Comparison of ENCODE assay signal across 27 mouse cellular contexts in genomic region chr10:76207262-76207796, GRCm38 (mm10). TPM values are rescaled to one million over a fixed set of nuclear protein-coding genes. Genes with fewer than 3 reads are reported as not detected.
DNase-seq lines count a peak whose midpoint lies in the region; ATAC-seq and TF ChIP-seq lines count a peak whose summit lies in the region.
"Had no signal": no experiment of that assay in that cellular context is flagged by ENCODE, and none has a peak within 500 bp of the region (broad histone marks: within the 10 kb centered on the region; RNA-seq: fewer than 3 reads in every experiment).

No protein-coding gene starts in this region.

- TF ChIP-seq EP300 in stomach, postnatal 0 days (optimal IDR thresholded peaks at IDR 0.05): no peak

- 86% methylated on average over 13 of the region's 13 CpGs for WGBS in liver, embryonic 11.5 days
- WGBS in stomach, postnatal 0 days: 81% methylated on average over 13 of the region's 13 CpGs

- H3K36me3 ChIP-seq in liver, embryonic 11.5 days (ENCODE audit: control insufficient read depth, insufficient read depth, low read length): 0 out of 2 replicates have a peak, but pooled peaks cover 3% of the 10 kb centered on the region
- no peaks in the 10 kb centered on the region; the same call in 1 of the 2 replicates for H3K36me3 ChIP-seq in stomach, postnatal 0 days (ENCODE audit: control insufficient read depth, insufficient read depth, low read length)

- H3K9ac ChIP-seq in liver, embryonic 11.5 days (ENCODE audit: low read depth, low read length): no peak overlapping the region
- H3K9ac ChIP-seq in stomach, postnatal 0 days (ENCODE audit: low read length): no peak overlapping the region
- H3K9ac ChIP-seq: embryonic facial prominence, embryonic 13.5 days; forebrain, embryonic 12.5 days; forebrain, embryonic 15.5 days; heart, embryonic 13.5 days; hindbrain, embryonic 12.5 days; hindbrain, embryonic 15.5 days had no signal

- DNase-seq in heart, adult 11 months: peak; percentile 82
- DNase-seq in heart, postnatal 14 days: no peak
- DNase-seq in liver, embryonic 11.5 days (ENCODE audit: low spot score): peak; percentile 15
- DNase-seq in liver: no peak
- DNase-seq in ovary, postnatal 36 days (ENCODE audit: low spot score): peak; percentile 2
- no peak for DNase-seq in ovary, postnatal 14 days (ENCODE audit: low spot score)
- peak; percentile 10 for DNase-seq in stomach, postnatal 0 days (ENCODE audit: low spot score)
- DNase-seq: adrenal gland, adult 8-10 months; adrenal gland, postnatal 25 days; cerebellum, adult 11-12 months; cerebellum, adult 8-10 months; cerebellum, postnatal 10 days; cerebellum, postnatal 36 days; embryo, embryonic 11 days; gastrocnemius, postnatal 25 days had no signal

- no peak for ATAC-seq in liver, embryonic 11.5 days (replicated peaks; ENCODE audit: low FRiP score)
- no peak for ATAC-seq in stomach, postnatal 0 days (ENCODE audit: low FRiP score, low TSS enrichment)
- ATAC-seq: activated CD4-positive, CD25-positive, alpha-beta regulatory T cell, adult 4 months; forebrain, embryonic 15.5 days had no signal

- H3K4me3 ChIP-seq in liver, embryonic 11.5 days (ENCODE audit: low read depth, low read length): no peak overlapping the region
- H3K4me3 ChIP-seq in stomach, postnatal 0 days (ENCODE audit: low read depth, low read length): no peak overlapping the region
- H3K4me3 ChIP-seq: embryonic facial prominence, embryonic 10.5 days; embryonic facial prominence, embryonic 13.5 days; erythroblast, embryonic 14.5 days; forebrain, embryonic 12.5 days; forebrain, embryonic 15.5 days; heart, embryonic 13.5 days; hindbrain, embryonic 12.5 days; hindbrain, embryonic 15.5 days had no signal

- no peak for TF ChIP-seq CTCF in stomach, postnatal 0 days (IDR thresholded peaks at IDR 0.05; ENCODE audit: low read depth)

- H3K9me3 ChIP-seq in liver, embryonic 11.5 days (ENCODE audit: control insufficient read depth, low read length): no peaks in the 10 kb centered on the region
- no peaks in the 10 kb centered on the region for H3K9me3 ChIP-seq in stomach, postnatal 0 days (ENCODE audit: control insufficient read depth, low read length)
- H3K9me3 ChIP-seq: embryonic facial prominence, embryonic 10.5 days; embryonic facial prominence, embryonic 13.5 days; forebrain, embryonic 12.5 days; forebrain, embryonic 15.5 days; heart, embryonic 13.5 days; hindbrain, embryonic 12.5 days; hindbrain, embryonic 15.5 days had no signal

- H3K4me2 ChIP-seq in liver, embryonic 11.5 days: no peak overlapping the region
- H3K4me2 ChIP-seq in stomach, postnatal 0 days (replicated peaks; ENCODE audit: low read depth): no peak overlapping the region
- H3K4me2 ChIP-seq: embryonic facial prominence, embryonic 13.5 days; forebrain, embryonic 12.5 days; forebrain, embryonic 15.5 days; heart, embryonic 13.5 days; hindbrain, embryonic 12.5 days; hindbrain, embryonic 15.5 days had no signal

- H3K27ac ChIP-seq in liver, embryonic 11.5 days (ENCODE audit: low read depth, low read length): no peak overlapping the region
- no peak overlapping the region for H3K27ac ChIP-seq in stomach, postnatal 0 days (replicated peaks)
- H3K27ac ChIP-seq: embryonic facial prominence, embryonic 10.5 days; embryonic facial prominence, embryonic 13.5 days; forebrain, embryonic 12.5 days; forebrain, embryonic 15.5 days; heart, embryonic 13.5 days; hindbrain, embryonic 12.5 days; hindbrain, embryonic 15.5 days had no signal

- intact Hi-C loops in heart, postnatal 14 days (cut with DNase I): loop anchor here (10.0 kb wide), 2 partner anchors 233 to 1457 kb away; no protein-coding TSS in a partner anchor

- no peaks in the 10 kb centered on the region for H3K4me1 ChIP-seq in liver, embryonic 11.5 days (replicated peaks; ENCODE audit: control insufficient read depth, insufficient read depth, low read length)
- H3K4me1 ChIP-seq in stomach, postnatal 0 days (replicated peaks; ENCODE audit: control insufficient read depth, insufficient read depth): no peaks in the 10 kb centered on the region
- H3K4me1 ChIP-seq: forebrain, embryonic 12.5 days; forebrain, embryonic 15.5 days; heart, embryonic 13.5 days; hindbrain, embryonic 12.5 days; hindbrain, embryonic 15.5 days had no signal

- no peaks in the 10 kb centered on the region for H3K27me3 ChIP-seq in liver, embryonic 11.5 days (replicated peaks; ENCODE audit: control insufficient read depth, insufficient read depth, low read length)
- H3K27me3 ChIP-seq in stomach, postnatal 0 days (ENCODE audit: control insufficient read depth, insufficient read depth, low read length): no peaks in the 10 kb centered on the region
- H3K27me3 ChIP-seq: embryonic facial prominence, embryonic 13.5 days; forebrain, embryonic 12.5 days; forebrain, embryonic 15.5 days; hindbrain, embryonic 12.5 days; hindbrain, embryonic 15.5 days had no signal

RNA-seq across cellular contexts. Expression of gene Prmt2, which starts 30.3 kb away (rescaled TPM):
- total RNA-seq in heart, postnatal 14 days (2021): 10 to 100 TPM; 13.4 to 13.8 TPM
- polyA plus RNA-seq in liver, embryonic 11.5 days (2014; fragmentation: Nextera tagmentation; extraction: Ambion mirVana): 21.2 and 21.6 TPM in 2 replicates
- 26.3 and 28.0 TPM in 2 replicates for polyA plus RNA-seq in stomach, postnatal 0 days (2015; fragmentation: Nextera tagmentation; extraction: Ambion mirVana)

RNA-seq across cellular contexts. Expression of gene S100b, which starts 46.3 kb away (rescaled TPM):
- 1 to 10 TPM in 1 of 2 experiments, under 1 TPM in 1; 1.00 to 1.8 TPM for total RNA-seq in heart, postnatal 14 days (2021)
- not detected in 2 replicates for polyA plus RNA-seq in liver, embryonic 11.5 days (2014; fragmentation: Nextera tagmentation; extraction: Ambion mirVana)
- polyA plus RNA-seq in stomach, postnatal 0 days (2015; fragmentation: Nextera tagmentation; extraction: Ambion mirVana): 2.1 and 2.6 TPM in 2 replicates
- total RNA-seq: ES-E14; granulocyte monocyte progenitor cell, adult 5-6 weeks; hematopoietic stem cell, adult 5-6 weeks had no signal
- polyA plus RNA-seq: activated CD4-positive, CD25-positive, alpha-beta regulatory T cell, adult 4 months; embryonic facial prominence, embryonic 10.5 days; erythroblast, embryonic 14.5 days had no signal

Comparison
In these comparisons a context has a peak if more than half of its experiments do, and no peak if none do; other contexts are left out.
1. DNase-seq: peak in heart, adult 11 months (single experiment), liver, embryonic 11.5 days (single experiment), ovary, postnatal 36 days (single experiment) and stomach, postnatal 0 days (single experiment); none in heart, postnatal 14 days (0 of 2), liver (single experiment) and ovary, postnatal 14 days (single experiment).